Mouse (Mus musculus): ENCODE measurements at regions not wholly inside any gene's neighbourhood (a gene's known extent, or its start where the extent isn't known, plus 50 kb on each side); places are given as distances from the start of the nearest gene placed in this dataset.
A peak's percentile ranks its signal among the peaks of the same experiment; 100 is the strongest.

DNA sequence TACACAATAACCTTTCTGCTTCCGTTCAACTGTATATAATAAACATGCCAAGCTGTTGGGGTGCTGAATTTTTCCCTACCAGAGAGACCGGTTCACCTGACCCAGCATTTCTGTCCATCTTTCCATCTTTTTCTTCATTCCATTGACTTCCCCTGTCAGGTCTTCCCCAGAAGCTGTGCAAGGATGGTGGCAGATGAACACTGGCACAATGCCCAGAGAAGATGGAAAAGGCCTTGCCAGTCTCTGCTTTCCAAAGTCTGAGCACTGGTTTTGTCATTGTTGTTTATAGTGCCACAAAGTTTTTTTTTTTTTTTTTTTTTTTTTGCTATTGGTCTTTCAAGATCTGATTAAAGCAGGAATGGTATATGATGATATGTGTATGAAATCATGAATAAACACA is 526.6 kb downstream of the Fgf9 start:
- Histone ChIP-seq H3K27ac (no peak overlapping the region), H3K9ac (replicated peaks) (no peak overlapping the region), H3K27me3 (no peaks in the 10 kb centered on the region), H3K4me3 (replicated peaks) (no peak overlapping the region), H3K36me3 (no peaks in the 10 kb centered on the region), H3K4me2 (no peak overlapping the region), H3K9me3 (no peaks in the 10 kb centered on the region), H3K4me1 (replicated peaks) (no peaks in the 10 kb centered on the region)
- WGBS, result 92% methylated on average over 2 of the region's 2 CpGs
- ATAC-seq (ENCODE audit: insufficient number of reproducible peaks, insufficient read depth, low FRiP score, low TSS enrichment, low read depth), result no peak

DNA sequence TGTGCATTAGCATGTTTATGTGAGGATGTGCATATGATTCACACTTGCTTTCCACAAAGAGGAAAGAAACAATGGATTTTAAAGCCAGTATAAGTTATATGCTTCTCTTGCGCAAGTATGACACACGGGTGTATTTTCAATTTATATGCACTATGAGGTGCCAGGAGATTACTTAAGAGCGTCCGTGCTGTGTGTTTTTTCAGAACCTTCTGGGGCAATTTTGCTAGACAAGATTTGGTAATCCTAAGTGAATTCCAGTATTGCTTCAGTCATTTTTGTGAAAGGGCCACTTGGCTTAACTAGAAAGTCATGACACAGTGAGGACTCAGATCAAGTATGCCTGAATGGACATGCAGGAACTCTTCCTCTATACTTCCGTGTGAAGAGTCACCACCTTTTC is 511.5 kb downstream of the Fgf9 start:
- no peaks in the 10 kb centered on the region for H3K9me3 ChIP-seq
- no peaks in the 10 kb centered on the region for H3K36me3 ChIP-seq
- H3K4me3 ChIP-seq (replicated peaks), result no peak overlapping the region
- H3K27me3 ChIP-seq, result no peaks in the 10 kb centered on the region
- ATAC-seq (ENCODE audit: insufficient number of reproducible peaks, insufficient read depth, low FRiP score, low TSS enrichment, low read depth), result no peak
- H3K4me1 ChIP-seq (replicated peaks), result no peaks in the 10 kb centered on the region; the same call in 1 of the 2 replicates
- no peak overlapping the region for H3K27ac ChIP-seq
- no peak overlapping the region for H3K9ac ChIP-seq (replicated peaks)
- WGBS, result 94% methylated on average over 5 of the region's 5 CpGs
- no peak overlapping the region for H3K4me2 ChIP-seq

DNA sequence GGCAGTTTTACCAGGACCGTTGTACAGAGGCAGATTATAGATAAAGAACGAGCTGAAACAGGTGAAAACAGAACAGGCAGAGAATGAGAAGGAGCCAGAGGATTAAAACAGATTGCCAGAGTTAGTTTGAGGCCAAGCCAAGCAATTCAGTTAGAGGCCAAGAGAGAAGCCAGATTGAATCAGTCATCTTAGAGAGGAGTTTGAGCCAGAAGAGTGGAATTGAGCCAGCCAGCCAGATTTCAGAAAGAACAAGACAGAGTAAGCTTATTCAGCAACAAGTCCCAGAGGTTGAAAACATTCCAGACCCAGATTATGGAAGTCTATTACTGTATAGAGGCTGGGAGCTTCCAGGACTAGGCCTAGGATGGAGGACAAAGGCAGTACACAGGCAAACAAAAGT is 499.7 kb downstream of the Fgf9 start:
- no peak overlapping the region for H3K4me2 ChIP-seq
- 89% methylated on average over 2 of the region's 2 CpGs for WGBS
- no peak overlapping the region for H3K4me3 ChIP-seq (replicated peaks)
- no peaks in the 10 kb centered on the region for H3K4me1 ChIP-seq (replicated peaks)
- H3K27ac ChIP-seq, result no peak overlapping the region
- no peaks in the 10 kb centered on the region for H3K36me3 ChIP-seq
- H3K9me3 ChIP-seq, result no peaks in the 10 kb centered on the region
- H3K9ac ChIP-seq (replicated peaks), result no peak overlapping the region
- no peaks in the 10 kb centered on the region for H3K27me3 ChIP-seq
- no peak for ATAC-seq (ENCODE audit: insufficient number of reproducible peaks, insufficient read depth, low FRiP score, low TSS enrichment, low read depth)

DNA sequence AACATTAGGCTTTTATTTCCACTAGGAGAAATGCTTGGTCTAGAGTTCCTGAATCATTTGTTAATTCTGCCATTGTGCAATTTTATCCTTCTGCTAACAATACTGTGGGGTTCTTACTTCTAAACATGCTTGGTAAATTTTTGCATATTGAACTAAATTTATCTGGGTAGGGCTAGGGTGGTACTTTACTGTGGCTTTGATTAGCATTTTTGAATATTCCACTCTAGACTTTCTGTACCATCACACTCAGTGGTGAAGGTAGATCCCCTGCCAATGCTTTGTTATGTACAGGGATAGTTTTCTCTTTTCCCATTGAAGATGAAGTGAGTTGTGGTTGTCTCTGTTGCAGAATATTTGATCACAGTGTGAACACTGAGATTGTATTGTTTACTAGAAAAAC is 497.1 kb downstream of the Fgf9 start:
- Histone ChIP-seq H3K36me3 (no peaks in the 10 kb centered on the region), H3K27me3 (no peaks in the 10 kb centered on the region), H3K9me3 (no peaks in the 10 kb centered on the region), H3K4me3 (replicated peaks) (no peak overlapping the region), H3K4me2 (no peak overlapping the region), H3K27ac (no peak overlapping the region), H3K9ac (replicated peaks) (no peak overlapping the region), H3K4me1 (replicated peaks) (no peaks in the 10 kb centered on the region)
- no peak for ATAC-seq (ENCODE audit: insufficient number of reproducible peaks, insufficient read depth, low FRiP score, low TSS enrichment, low read depth)

DNA sequence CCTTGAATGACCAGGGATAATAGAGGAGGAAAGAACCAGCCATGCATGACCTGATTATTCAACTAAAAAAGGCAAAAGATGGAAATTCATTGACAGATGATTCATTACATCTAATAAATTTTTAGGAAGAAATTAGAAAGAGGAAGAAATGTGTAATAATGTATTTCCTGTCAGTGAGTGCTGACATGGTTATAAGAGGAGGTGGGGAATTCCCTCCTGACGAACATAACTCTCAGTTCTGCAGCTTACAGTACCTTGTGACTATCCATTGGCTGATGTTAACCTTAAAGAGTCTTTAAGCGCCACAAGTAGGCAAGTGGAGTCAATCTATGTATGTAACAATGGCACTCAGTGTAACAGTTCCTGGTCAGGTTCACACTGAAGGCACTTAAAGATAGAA is 492.7 kb downstream of the Fgf9 start:
- Histone ChIP-seq H3K27ac (no peak overlapping the region), H3K27me3 (no peaks in the 10 kb centered on the region), H3K36me3 (no peaks in the 10 kb centered on the region), H3K4me1 (replicated peaks) (no peaks in the 10 kb centered on the region), H3K9me3 (no peaks in the 10 kb centered on the region), H3K4me2 (no peak overlapping the region), H3K9ac (replicated peaks) (no peak overlapping the region), H3K4me3 (replicated peaks) (no peak overlapping the region)
- no peak for ATAC-seq (ENCODE audit: insufficient number of reproducible peaks, insufficient read depth, low FRiP score, low TSS enrichment, low read depth)
- 73% methylated on average over 2 of the region's 2 CpGs for WGBS

DNA sequence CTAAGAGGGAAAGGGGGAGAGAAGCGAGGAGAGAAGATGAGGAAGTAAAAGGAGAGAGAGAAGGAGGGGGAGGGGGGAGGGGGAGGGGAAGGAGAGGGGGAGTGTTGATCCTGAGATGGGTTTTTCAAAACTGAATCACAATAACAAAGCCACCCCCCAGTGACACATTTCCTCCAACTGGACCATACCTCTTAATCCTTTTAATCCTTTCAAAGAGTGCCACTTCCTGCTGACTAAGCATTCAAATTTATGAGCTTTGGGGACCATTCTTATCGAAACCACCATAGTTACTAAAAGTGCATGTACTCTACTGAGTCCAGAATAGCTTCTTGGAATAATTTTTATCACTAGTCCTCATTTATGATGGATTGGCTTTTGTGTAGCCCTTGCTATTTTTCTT is 480.4 kb downstream of the Fgf9 start:
- Histone ChIP-seq H3K27me3 (no peaks in the 10 kb centered on the region), H3K36me3 (no peaks in the 10 kb centered on the region), H3K27ac (no peak overlapping the region), H3K4me2 (no peak overlapping the region), H3K9me3 (peaks cover 3% of the 10 kb centered on the region; the same call in 1 of the 2 replicates), H3K4me3 (replicated peaks) (no peak overlapping the region), H3K9ac (replicated peaks) (no peak overlapping the region), H3K4me1 (replicated peaks) (no peaks in the 10 kb centered on the region)
- 52% methylated on average over 2 of the region's 2 CpGs for WGBS
- no peak for ATAC-seq (ENCODE audit: insufficient number of reproducible peaks, insufficient read depth, low FRiP score, low TSS enrichment, low read depth)

DNA sequence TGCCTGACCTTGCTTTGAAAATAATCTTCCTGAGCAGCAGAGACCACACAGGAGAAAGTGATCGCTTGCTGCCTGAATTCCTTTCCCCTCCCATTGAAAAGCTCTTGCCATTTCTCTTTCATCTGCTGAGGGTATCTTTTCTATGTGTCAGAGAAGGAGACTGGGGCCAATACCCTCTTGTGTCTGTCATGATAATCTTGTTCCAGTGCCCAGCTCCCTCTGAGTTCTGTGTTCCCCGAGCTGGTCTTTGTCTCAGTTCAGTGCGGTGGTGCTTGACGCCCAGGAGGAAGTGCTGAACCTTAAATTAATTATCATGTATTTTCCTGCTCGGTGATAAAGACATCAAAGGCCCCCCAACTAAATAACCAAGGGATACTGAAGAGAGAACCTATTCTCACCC is 475.4 kb downstream of the Fgf9 start:
- Histone ChIP-seq H3K4me3 (replicated peaks) (no peak overlapping the region), H3K4me1 (replicated peaks) (no peaks in the 10 kb centered on the region), H3K36me3 (no peaks in the 10 kb centered on the region), H3K9ac (replicated peaks) (no peak overlapping the region), H3K9me3 (peaks cover 2% of the 10 kb centered on the region; the same call in 1 of the 2 replicates), H3K4me2 (no peak overlapping the region), H3K27me3 (no peaks in the 10 kb centered on the region), H3K27ac (no peak overlapping the region)
- 33% methylated on average over 5 of the region's 5 CpGs for WGBS
- ATAC-seq (ENCODE audit: insufficient number of reproducible peaks, insufficient read depth, low FRiP score, low TSS enrichment, low read depth), result no peak

DNA sequence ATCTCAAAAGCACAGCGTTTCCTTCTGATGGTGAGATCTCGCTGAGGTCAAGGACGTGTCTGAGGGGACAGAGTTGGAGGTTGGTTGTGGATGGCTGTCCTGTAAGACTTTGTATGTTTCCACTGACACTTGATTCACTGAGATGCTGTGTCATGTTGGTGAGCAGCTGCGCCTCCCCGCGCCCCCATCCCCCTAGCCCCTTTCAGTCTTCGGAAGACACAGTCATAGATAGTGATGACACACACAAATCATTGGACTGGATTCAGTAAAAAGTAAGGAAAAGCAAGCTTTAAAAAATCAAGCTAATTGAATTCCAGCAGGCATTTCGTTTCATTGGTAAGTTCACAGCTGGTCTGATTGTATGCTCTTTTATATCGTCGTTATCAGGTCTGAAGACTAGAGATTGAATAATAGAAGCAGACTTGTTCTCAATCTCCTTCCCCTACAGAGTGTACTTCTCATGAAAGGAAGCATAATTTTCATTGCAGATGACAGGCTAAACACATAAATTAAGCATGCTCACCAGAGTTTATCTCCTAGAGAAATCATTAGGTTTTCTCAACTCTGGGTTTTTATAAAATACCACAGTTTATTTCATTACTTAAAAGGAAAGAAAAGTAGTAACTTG is 472.9 kb downstream of the Fgf9 start:
- no peaks in the 10 kb centered on the region for H3K36me3 ChIP-seq
- H3K4me2 ChIP-seq, result no peak overlapping the region
- H3K9ac ChIP-seq (replicated peaks), result no peak overlapping the region
- no peaks in the 10 kb centered on the region for H3K27me3 ChIP-seq
- H3K27ac ChIP-seq, result no peak overlapping the region
- no peak overlapping the region for H3K4me3 ChIP-seq (replicated peaks)
- no peak for ATAC-seq (ENCODE audit: insufficient number of reproducible peaks, insufficient read depth, low FRiP score, low TSS enrichment, low read depth)
- WGBS, result 85% methylated on average over 10 of the region's 10 CpGs
- no peaks in the 10 kb centered on the region for H3K9me3 ChIP-seq
- H3K4me1 ChIP-seq (replicated peaks), result no peaks in the 10 kb centered on the region

DNA sequence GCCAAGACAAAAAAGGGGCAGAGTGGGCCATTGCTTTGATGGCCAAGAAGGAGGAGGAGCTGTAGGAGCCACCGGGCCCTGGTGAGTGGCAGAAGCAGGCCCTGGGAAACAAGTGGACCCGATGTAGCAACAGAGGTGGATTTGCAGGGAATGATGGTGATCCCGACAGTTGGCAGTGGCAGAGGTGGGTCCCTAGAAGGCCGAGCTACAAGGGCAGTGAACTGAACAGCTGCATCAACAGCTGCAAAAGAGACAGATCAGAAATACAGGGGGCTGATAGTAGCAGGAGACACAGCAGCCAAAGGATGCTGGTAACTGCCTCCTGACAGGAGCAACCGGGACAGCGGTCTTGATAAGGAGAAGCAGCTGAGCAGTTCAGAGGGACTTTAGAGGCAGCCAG is 467.8 kb downstream of the Fgf9 start:
- Histone ChIP-seq H3K36me3 (no peaks in the 10 kb centered on the region), H3K4me1 (replicated peaks) (no peaks in the 10 kb centered on the region), H3K4me3 (replicated peaks) (no peak overlapping the region), H3K9me3 (no peaks in the 10 kb centered on the region), H3K27ac (no peak overlapping the region), H3K9ac (replicated peaks) (no peak overlapping the region), H3K4me2 (no peak overlapping the region), H3K27me3 (no peaks in the 10 kb centered on the region)
- 67% methylated on average over 6 of the region's 6 CpGs for WGBS
- ATAC-seq (ENCODE audit: insufficient number of reproducible peaks, insufficient read depth, low FRiP score, low TSS enrichment, low read depth), result peak; percentile 66

DNA sequence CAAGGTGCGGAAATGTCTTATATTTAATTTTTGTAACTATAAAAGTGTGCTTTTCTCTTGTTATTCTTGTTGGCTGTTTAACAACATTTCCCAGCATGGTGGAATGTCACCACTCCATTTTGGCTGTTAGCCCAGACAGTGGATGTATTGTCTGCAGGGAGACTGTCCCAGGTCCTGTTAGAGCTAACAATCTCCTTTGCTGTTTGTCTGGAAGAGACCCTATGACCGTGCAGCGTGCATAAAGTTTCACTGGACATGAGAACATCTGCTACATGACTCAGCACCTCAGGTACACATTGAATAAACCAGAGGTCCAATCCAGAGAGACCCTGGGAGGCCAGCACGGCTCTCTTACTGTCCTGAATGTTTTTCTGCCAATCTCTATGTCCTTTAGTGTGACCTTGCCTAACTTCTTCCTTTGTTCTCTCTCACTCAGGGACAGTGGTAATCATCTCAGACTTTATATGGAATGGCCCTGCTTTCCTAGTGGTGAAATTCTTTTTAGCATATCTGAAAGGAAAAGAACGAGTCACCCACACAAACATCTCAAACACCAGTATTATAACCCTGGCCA is 450.7 kb downstream of the Fgf9 start:
- Histone ChIP-seq H3K36me3 (no peaks in the 10 kb centered on the region), H3K4me1 (replicated peaks) (peaks cover 9% of the 10 kb centered on the region; the same call in 1 of the 2 replicates), H3K27ac (no peak overlapping the region), H3K9me3 (no peaks in the 10 kb centered on the region), H3K9ac (replicated peaks) (no peak overlapping the region), H3K27me3 (no peaks in the 10 kb centered on the region), H3K4me3 (replicated peaks) (no peak overlapping the region), H3K4me2 (no peak overlapping the region)
- WGBS, result 67% methylated on average over 5 of the region's 5 CpGs
- ATAC-seq (ENCODE audit: insufficient number of reproducible peaks, insufficient read depth, low FRiP score, low TSS enrichment, low read depth), result no peak

DNA sequence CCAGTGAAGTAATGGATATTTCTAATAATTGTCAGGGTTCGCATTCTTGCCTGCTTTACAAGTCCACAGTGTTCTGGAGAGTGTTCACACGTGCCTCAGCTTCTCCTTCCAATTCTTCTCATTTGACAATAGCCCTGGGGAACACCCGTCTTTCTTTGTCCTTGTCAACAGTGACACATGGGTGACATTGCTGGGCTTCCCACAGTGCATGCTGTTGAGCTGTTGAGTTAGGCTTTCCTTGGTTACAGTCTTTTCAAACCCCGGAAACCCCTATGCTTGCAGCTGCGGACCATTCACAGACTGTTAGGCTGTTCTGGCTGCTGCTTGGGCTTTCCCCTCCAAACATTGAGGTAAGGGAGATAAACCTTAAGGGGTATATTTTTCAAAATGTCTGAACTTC is 450.0 kb downstream of the Fgf9 start:
- no peak for ATAC-seq (ENCODE audit: insufficient number of reproducible peaks, insufficient read depth, low FRiP score, low TSS enrichment, low read depth)
- Histone ChIP-seq H3K36me3 (no peaks in the 10 kb centered on the region), H3K27ac (no peak overlapping the region), H3K9ac (replicated peaks) (no peak overlapping the region), H3K9me3 (no peaks in the 10 kb centered on the region), H3K27me3 (no peaks in the 10 kb centered on the region), H3K4me3 (replicated peaks) (no peak overlapping the region), H3K4me2 (no peak overlapping the region), H3K4me1 (replicated peaks) (peaks cover 9% of the 10 kb centered on the region; the same call in 1 of the 2 replicates)
- 75% methylated on average over 5 of the region's 5 CpGs for WGBS

DNA sequence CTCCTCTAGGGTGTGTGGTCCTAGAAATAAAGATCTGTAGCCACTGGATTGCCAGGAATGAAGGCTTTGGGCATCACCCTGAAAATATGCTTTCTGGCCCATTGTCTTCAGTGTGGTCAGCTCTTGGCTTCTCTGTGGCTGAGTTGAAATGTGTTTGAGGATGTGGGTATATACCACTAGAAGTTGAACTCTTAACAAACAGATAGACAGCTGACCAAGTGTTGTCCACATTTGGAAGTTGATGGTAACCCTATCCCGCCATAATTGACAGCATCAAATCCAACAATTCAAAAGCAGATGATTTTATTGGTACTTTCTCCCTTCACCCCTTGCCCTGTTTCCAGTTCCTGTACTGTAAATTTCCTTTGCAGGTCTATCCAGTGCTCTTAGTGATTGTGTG is 448.7 kb downstream of the Fgf9 start:
- H3K9ac ChIP-seq (replicated peaks), result no peak overlapping the region
- peaks cover 9% of the 10 kb centered on the region; the same call in 1 of the 2 replicates for H3K4me1 ChIP-seq (replicated peaks)
- H3K27me3 ChIP-seq, result no peaks in the 10 kb centered on the region
- no peak for ATAC-seq (ENCODE audit: insufficient number of reproducible peaks, insufficient read depth, low FRiP score, low TSS enrichment, low read depth)
- 79% methylated on average over 1 of the region's 1 CpGs for WGBS
- H3K4me2 ChIP-seq, result no peak overlapping the region
- H3K27ac ChIP-seq, result no peak overlapping the region
- H3K4me3 ChIP-seq (replicated peaks), result no peak overlapping the region
- H3K9me3 ChIP-seq, result no peaks in the 10 kb centered on the region
- H3K36me3 ChIP-seq, result no peaks in the 10 kb centered on the region
